Mouse (Mus musculus): ENCODE measurements around the gene Serpinb1c.
A peak's percentile ranks its signal among the peaks of the same experiment; 100 is the strongest.
"Not testable (repeated sequence)": the region's sequence is repeated elsewhere in the genome, so short reads cannot be mapped to it uniquely, and the experiment has no call there.

Gene Serpinb1c

DNA sequence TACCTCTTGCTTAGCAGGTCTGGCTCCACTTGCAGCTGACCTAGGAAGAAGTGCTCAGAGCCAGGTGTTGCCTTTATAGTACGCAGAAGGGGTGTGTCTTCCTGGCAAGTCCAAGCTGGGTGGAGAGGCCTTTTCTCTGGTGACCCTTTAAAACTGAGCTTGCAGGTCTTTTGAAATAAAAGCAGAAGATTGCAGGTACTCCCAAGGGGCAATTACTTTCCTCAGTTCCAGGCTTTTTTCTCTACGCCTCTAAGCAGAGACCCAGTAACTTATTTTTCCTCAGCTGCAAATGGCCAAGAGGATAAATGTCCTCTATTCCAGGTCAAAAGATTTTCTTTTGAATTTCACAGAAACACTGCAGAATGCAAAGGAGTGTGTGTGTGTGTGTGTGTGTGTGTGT lies at the start of gene Serpinb1c:
Gene Serpinb1c (minus strand): TSS at position 101 of the 400 bp plus-strand sequence.
- DNase-seq (ENCODE audit: low read depth, low spot score), result no peak

- not testable (repeated sequence) for DNase-seq (ENCODE audit: low read depth, low spot score)
These were observed 41.2 kb upstream of the Serpinb1c start for GRCm38 (mm10) chr13:32939191-32939590.

GRCm38 (mm10) chr13:32938275-32938674 lies 40.3 kb upstream of the Serpinb1c start:
- DNase-seq (ENCODE audit: low read depth, low spot score), result not testable (repeated sequence)

- DNase-seq (ENCODE audit: low read depth, low spot score), result no peak
These were observed 36.8 kb upstream of the Serpinb1c start for GRCm38 (mm10) chr13:32934706-32935381.

GRCm38 (mm10) chr13:32929107-32929750 lies 31.2 kb upstream of the Serpinb1c start:
- no peak for DNase-seq (ENCODE audit: low read depth, low spot score)

DNA sequence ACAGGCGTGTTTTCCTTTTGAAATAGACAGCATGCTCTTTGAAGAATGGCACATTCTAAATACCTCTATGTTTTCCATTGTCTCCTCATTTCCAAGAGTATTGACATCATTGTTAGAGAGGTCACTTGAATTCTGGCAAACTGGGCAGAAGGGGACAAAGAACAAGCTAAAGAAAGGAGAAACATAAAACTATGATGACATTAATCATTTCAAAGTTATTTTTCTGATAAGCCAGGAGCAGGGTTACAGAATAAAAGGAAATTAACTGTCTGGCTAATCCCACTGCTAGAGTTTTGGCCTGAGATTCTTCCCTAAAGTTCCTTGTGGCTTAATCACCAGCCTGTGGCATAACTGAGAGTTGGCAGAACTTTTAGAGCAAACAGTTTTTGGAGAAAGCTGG lies 29.2 kb upstream of the Serpinb1c start:
- no peak for DNase-seq (ENCODE audit: low read depth, low spot score)

DNA sequence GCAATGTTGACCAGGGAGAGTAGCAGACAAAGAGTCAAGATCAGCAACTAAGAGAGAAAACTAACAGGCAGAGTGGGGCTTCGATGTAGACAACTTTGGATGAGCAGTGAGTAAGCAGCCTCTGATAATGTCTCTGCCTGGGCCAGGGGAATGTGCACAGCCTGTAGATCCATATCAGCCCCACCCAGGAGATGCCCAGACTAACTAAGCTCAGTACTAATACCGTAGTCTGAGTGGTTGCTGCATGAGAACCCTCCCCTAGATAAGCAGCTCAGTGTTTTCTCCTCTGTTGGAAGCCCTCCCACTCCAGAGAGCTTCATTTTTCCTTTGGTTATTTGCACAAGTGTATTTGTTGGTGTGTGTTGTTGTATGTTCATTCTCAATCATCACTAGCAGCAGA lies 28.6 kb upstream of the Serpinb1c start:
- no peak for DNase-seq (ENCODE audit: low read depth, low spot score)

DNA sequence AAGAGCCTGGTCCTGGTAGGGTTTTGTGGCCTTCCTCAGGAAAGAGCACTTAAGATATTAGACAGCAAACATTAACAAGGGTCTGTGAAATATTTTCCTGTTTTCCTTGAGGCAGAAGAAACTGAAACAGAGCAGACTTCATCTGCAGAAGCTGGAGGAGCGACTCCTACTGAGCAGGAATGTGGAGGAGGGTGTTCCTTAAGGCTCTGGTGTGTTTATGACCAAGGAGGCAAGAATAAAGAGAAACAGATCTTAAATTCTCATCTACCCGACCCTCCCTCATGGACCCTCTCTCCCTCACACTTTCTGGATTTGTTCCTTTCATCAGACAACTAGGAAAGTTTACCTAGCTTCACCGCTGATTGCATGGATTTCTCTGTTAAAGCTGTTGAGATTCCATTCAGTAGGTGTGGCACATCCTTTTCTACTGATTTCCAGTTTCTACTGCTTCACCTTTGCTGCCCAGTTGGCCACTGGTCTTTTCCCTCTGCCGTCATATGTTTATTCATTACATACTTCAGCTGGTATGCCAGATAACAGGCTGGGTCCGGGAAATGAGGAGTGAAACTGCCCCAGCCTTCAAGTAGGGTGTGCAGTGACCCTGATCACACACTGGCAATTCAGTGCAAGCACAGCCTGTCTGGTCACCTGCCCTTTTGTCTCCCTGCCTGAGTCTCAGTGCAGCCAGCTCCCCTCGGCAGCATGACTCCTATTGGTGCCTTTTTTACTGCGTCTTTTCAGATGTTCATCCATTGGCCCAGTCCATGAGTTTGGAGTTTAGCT lies 26.8 kb upstream of the Serpinb1c start:
- peak; percentile 41 for DNase-seq (ENCODE audit: low read depth, low spot score)

DNA sequence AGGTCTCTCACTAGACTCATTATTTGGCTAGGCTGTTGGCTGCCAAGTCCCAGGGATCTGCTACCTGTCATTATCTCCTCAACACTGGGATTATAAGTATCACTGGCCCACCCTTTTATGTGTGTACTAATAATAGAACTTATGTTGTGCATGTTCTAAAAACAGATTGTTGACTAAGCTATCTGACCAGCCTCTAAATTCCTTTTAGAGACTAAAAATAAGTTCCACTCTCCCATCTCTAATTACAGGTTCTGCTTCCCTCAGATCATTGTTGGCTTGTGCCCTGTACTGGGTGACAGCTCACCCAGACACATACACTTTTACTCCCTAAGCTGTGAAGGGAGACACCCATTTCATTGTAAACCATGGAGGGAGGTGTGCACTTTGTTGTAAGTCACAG lies 24.6 kb upstream of the Serpinb1c start:
- no peak for DNase-seq (ENCODE audit: low read depth, low spot score)

- DNase-seq (ENCODE audit: low read depth, low spot score), result peak; percentile 69
These were observed 14.9 kb upstream of the Serpinb1c start for GRCm38 (mm10) chr13:32912770-32913380.

GRCm38 (mm10) chr13:32908182-32908581 lies 10.2 kb upstream of the Serpinb1c start:
- no peak for DNase-seq (ENCODE audit: low read depth, low spot score)

DNA sequence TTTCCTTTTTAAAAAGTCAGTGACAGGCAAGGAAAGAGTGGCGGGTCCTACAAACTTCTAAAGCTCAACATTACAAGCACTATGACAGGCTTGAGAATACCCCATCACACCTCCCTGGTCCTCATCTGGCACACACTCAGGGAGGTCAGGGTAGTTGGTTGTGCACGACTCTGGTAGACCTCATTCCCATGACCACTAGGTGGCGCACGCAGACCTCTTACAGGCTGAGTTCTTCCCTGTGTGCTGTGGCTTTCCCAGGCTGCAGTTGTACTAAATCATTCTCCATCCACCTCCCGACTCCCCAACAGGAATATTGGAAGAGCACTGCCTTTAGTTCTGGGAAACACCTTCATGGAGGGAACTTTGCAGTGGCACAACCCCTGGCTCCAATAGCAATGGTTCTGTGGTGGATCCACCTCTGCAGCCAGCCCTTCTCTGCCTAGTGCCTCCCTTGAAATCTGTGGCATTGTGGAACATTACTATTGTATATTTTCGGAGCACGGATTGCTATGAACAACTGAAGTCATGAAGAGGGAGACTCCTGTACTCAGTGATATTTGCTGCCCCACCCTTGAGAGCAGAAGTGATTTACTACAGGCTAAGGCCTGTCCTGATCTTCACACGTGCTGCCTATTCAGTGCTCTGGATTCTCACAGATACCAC lies 5.3 kb upstream of the Serpinb1c start:
- peak; percentile 92 for DNase-seq (ENCODE audit: low read depth, low spot score)

- peak; percentile 83 for DNase-seq (ENCODE audit: low read depth, low spot score)
These were observed 4.5 kb upstream of the Serpinb1c start for GRCm38 (mm10) chr13:32902481-32903015.

- DNase-seq (ENCODE audit: low read depth, low spot score), result peak; percentile 56
These were observed 2.6 kb upstream of the Serpinb1c start for GRCm38 (mm10) chr13:32900639-32901038.

DNA sequence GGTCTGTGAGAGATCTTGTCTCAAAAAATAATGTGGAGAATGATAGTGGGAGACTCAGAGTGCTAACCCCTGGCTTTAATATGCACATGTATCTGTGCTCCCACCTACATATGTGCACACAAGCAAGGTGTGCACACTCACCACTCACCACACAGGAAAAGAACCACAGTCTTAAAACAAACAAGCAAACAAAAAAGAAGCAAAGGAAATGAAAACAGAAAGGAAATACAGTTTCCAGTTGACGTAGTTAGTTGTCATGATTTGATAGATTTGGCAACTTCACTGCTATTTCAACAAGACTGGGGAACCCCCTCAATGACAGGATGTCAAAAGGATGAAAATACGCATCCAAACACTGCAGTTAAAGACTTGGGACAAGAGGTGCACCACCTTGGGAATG lies 1.1 kb upstream of the Serpinb1c start:
- DNase-seq (ENCODE audit: low read depth, low spot score), result not testable (repeated sequence)

DNA sequence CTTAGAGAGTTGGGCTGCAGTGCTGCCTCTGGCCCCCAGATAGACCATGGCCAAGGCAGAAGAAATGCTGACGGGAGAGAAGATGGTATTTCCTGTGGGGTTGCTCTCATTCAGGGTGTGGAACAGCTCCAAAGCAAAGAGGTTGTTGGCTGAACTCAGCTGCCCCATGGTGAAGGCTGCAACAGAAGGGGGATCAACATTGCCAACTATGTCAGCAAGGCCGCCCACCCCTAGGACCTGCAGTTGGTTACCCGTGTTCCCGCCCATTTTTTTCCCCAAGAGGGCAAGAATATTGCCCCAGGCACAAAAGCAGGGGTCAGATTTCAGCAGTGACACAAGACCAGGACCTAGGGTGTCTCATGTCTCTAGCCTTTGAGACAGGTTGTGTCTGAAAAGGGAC lies 1.1 kb downstream of the Serpinb1c start:
- DNase-seq (ENCODE audit: low read depth, low spot score), result no peak

GRCm38 (mm10) chr13:32884755-32885154 lies 13.3 kb downstream of the Serpinb1c start:
- no peak for DNase-seq (ENCODE audit: low read depth, low spot score)

GRCm38 (mm10) chr13:32873862-32874261 lies 24.1 kb downstream of the Serpinb1c start:
- no peak for DNase-seq (ENCODE audit: low read depth, low spot score)

DNA sequence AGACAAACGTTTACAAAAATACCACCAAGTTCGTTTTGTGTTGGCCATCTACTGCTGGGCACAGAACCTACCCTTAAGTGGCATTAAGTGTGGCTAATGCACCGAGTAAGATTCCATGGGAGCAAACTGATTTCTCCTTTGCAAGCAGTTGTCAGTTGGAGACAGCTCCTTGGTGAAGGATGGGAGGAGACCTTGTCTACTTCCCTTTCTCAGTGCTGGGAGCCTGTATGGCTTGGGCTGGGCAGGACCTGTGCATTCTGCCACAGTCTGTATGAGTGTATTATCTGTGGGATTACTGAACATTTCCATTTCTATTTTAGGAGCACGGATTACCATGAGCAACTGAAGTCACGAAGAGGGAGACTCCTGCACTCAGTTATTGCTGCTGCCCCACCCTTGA lies 29.2 kb downstream of the Serpinb1c start:
- no peak for DNase-seq (ENCODE audit: low read depth, low spot score)

DNA sequence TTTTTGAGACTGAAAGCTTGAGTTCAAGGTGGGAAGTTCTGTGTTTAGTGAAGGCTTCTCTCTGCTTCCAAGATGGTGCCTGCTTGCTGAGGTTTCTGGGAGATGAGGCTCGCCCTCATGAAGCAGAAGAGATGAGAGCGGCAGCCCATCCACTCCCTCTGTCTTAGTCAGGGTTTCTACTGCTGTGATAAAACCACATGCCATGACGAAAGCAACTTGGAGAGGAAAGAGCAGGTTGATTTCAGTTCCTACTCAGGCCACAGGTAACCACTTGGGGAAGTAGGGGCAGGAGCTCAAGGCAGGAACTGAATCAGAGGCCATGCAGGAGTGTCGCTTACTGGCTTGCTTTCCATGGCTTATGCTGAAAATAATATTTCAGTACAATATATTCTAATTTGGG lies 29.8 kb downstream of the Serpinb1c start:
- DNase-seq (ENCODE audit: low read depth, low spot score), result not testable (repeated sequence)

DNA sequence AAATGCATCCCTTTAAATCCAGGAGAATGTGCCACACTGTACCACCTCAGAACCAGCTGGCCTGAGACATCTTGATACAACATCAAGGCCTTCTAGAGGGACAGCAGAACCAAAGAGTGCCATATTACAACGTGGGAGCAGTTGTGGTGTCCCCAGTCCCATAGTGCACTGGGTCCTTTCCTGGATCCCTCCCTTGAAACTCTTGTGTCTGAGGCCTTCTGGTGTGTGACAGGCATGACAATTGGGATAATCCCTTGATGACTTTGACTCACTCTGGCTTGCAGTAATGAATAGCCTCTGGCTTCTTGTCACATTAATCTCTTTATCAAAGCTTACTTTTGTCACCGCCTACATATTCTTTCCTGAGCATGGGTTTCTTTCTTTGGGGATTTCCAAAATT lies 31.0 kb downstream of the Serpinb1c start:
- no peak for DNase-seq (ENCODE audit: low read depth, low spot score)
